Mouse (Mus musculus): ENCODE measurements at regions not wholly inside any gene's neighbourhood (a gene's known extent, or its start where the extent isn't known, plus 50 kb on each side); places are given as distances from the start of the nearest gene placed in this dataset.

DNA sequence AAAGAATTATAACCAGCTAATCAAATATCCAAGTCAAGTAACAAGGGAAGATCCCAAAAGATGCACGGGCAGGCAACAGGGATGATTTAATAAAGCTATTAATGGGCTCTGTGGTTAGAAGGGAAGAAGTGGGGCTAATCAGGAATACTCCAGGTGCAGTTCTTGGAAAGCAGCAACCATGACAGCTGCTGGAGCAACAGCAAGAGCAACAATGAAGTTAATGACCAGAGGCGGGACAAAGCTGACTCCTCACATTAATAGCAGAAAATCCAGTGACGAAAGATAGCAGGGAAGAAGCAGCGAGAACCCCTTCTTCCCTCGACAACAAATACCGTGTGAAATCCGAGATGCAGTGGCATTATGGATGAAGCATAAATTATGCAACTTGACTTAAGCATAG lies 89.9 kb upstream of the Plppr4 start:
- no peak overlapping the region for H3K9ac ChIP-seq (ENCODE audit: insufficient read depth, low read depth)
- dilution Hi-C loops (cut with MboI; ENCODE audit: extremely low pct_ligation_motif_present, extremely low pct_unique_long_range_greater_than_20kb, low sequenced_read_pairs), result no loop called here
- H3K4me3 ChIP-seq (replicated peaks in 1 of 3; ENCODE audit: low read depth in 2 of 3, low read length in 2 of 3, poor library complexity in 1 of 3), result no peak overlapping the region
- TF ChIP-seq POLR2AphosphoS2 (IDR thresholded peaks at IDR 0.05; ENCODE audit: low read depth, low read length) (no peak), RCOR1 (conservative IDR thresholded peaks at IDR 0.05; ENCODE audit: low read depth, low read length) (no peak), USF1 (IDR thresholded peaks at IDR 0.05; ENCODE audit: low read depth, low read length) (no peak), ZMIZ1 (IDR thresholded peaks at IDR 0.05; ENCODE audit: low read depth, low read length) (no peak), MAZ (IDR thresholded peaks at IDR 0.05; ENCODE audit: low read depth, low read length) (no peak), SIN3A (IDR thresholded peaks at IDR 0.05; ENCODE audit: low read length) (no peak), CHD1 (IDR thresholded peaks at IDR 0.05; ENCODE audit: low read depth, low read length) (no peak), MAX (IDR thresholded peaks at IDR 0.05; ENCODE audit: low read length) (no peak), ZKSCAN1 (IDR thresholded peaks at IDR 0.05; ENCODE audit: borderline replicate concordance, low read depth, low read length) (no peak), EP300 (IDR thresholded peaks at IDR 0.05; ENCODE audit: low read length) (no peak), JUN (IDR thresholded peaks at IDR 0.05; ENCODE audit: insufficient read depth, low read depth, low read length) (no peak), E2F4 (IDR thresholded peaks at IDR 0.05; ENCODE audit: insufficient replicate concordance, low read depth, low read length) (no peak), ZC3H11A (IDR thresholded peaks at IDR 0.05; ENCODE audit: low read depth, low read length) (no peak), ELF1 (IDR thresholded peaks at IDR 0.05; ENCODE audit: low read depth, low read length) (no peak), TBP (conservative IDR thresholded peaks at IDR 0.05; ENCODE audit: low read depth, low read length) (no peak), RAD21 (IDR thresholded peaks at IDR 0.05; ENCODE audit: low read depth, low read length) (no peak), MYC (IDR thresholded peaks at IDR 0.05; ENCODE audit: low read depth, low read length) (no peak), MAFK (IDR thresholded peaks at IDR 0.05; ENCODE audit: insufficient replicate concordance, low read length) (no peak), TCF12 (IDR thresholded peaks at IDR 0.05; ENCODE audit: low read depth, low read length) (no peak), NELFE (IDR thresholded peaks at IDR 0.05; ENCODE audit: low read depth, low read length) (no peak)
- no peaks in the 10 kb centered on the region for H3K27me3 ChIP-seq (replicated peaks)
- H3K4me1 ChIP-seq (ENCODE audit: control insufficient read depth in 1 of 2, insufficient read depth in 2 of 2), result no peaks in the 10 kb centered on the region
- no peak overlapping the region for H3K4me2 ChIP-seq (ENCODE audit: insufficient read depth, low read depth, poor library complexity, severe bottlenecking)
- H3K9me3 ChIP-seq (replicated peaks; ENCODE audit: low read length), result no peaks in the 10 kb centered on the region
- in situ Hi-C loops (cut with MboI; ENCODE audit: low pct_ligation_motif_present, low pct_unique_long_range_greater_than_20kb, low sequenced_read_pairs), result no loop called here
- no peaks in the 10 kb centered on the region for H3K79me2 ChIP-seq (replicated peaks; ENCODE audit: control insufficient read depth, extremely low read depth, insufficient read depth, poor library complexity, severe bottlenecking)
- no peak for DNase-seq (ENCODE audit: extremely low read depth)
- no peak overlapping the region for H3K27ac ChIP-seq (ENCODE audit: insufficient read depth, low read depth)
- H3K36me3 ChIP-seq (replicated peaks in 1 of 2; ENCODE audit: control insufficient read depth in 1 of 2, insufficient read depth in 1 of 2, low read length in 1 of 2), result no peaks in the 10 kb centered on the region

DNA sequence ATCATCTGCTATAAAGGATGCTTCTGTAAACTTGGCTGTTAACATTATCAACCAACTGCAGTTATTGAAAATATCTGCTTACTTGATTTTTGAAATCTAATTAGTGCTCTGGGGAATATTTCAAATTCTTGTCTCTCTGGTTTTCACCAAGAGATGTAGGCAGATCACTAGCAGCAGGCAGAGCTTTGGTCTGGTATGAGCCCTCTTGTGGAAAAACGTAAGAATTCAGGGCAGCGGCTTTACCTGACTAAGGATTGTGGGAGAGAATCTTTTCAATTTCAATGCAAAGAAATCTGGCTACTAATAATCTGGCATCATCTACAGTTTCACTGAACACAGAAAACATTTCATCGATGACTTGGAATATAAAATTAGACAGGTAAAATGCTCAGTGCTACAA lies 81.2 kb upstream of the Plppr4 start:
- Histone ChIP-seq H3K36me3 (replicated peaks in 1 of 2; ENCODE audit: control insufficient read depth in 1 of 2, insufficient read depth in 1 of 2, low read length in 1 of 2) (no peaks in the 10 kb centered on the region), H3K4me2 (ENCODE audit: insufficient read depth, low read depth, poor library complexity, severe bottlenecking) (0 out of 2 replicates have a peak overlapping the region, but pooled peaks have one; percentile 22), H3K27ac (ENCODE audit: insufficient read depth, low read depth) (no peak overlapping the region), H3K4me3 (replicated peaks in 1 of 3; ENCODE audit: low read depth in 2 of 3, low read length in 2 of 3, poor library complexity in 1 of 3) (no peak overlapping the region), H3K9me3 (replicated peaks; ENCODE audit: low read length) (no peaks in the 10 kb centered on the region), H3K27me3 (replicated peaks) (no peaks in the 10 kb centered on the region), H3K9ac (ENCODE audit: insufficient read depth, low read depth) (no peak overlapping the region), H3K79me2 (replicated peaks; ENCODE audit: control insufficient read depth, extremely low read depth, insufficient read depth, poor library complexity, severe bottlenecking) (no peaks in the 10 kb centered on the region), H3K4me1 (ENCODE audit: control insufficient read depth in 1 of 2, insufficient read depth in 2 of 2) (peaks cover 6% of the 10 kb centered on the region in 2 experiments)
- DNase-seq (ENCODE audit: extremely low read depth), result peak; percentile 2
- in situ Hi-C loops (cut with MboI; ENCODE audit: low pct_ligation_motif_present, low pct_unique_long_range_greater_than_20kb, low sequenced_read_pairs) (no loop called here), dilution Hi-C loops (cut with MboI; ENCODE audit: extremely low pct_ligation_motif_present, extremely low pct_unique_long_range_greater_than_20kb, low sequenced_read_pairs) (no loop called here)
- TF ChIP-seq NRF1 (IDR thresholded peaks at IDR 0.05; ENCODE audit: low read depth, low read length) (no peak), SMC3 (IDR thresholded peaks at IDR 0.05; ENCODE audit: low read depth, low read length) (peak; percentile 48), CTCF (conservative IDR thresholded peaks at IDR 0.05 in 1 of 2, IDR thresholded peaks at IDR 0.05 in 1 of 2; ENCODE audit: low read depth in 2 of 2, low read length in 2 of 2) (peak in 1 of 2 experiments; percentile 46; a peak in 2 of 4 replicates), JUN (IDR thresholded peaks at IDR 0.05; ENCODE audit: insufficient read depth, low read depth, low read length) (no peak), RAD21 (IDR thresholded peaks at IDR 0.05; ENCODE audit: low read depth, low read length) (peak; percentile 13), CHD2 (IDR thresholded peaks at IDR 0.05; ENCODE audit: low read length) (no peak), RCOR1 (conservative IDR thresholded peaks at IDR 0.05; ENCODE audit: low read depth, low read length) (no peak), MAZ (IDR thresholded peaks at IDR 0.05; ENCODE audit: low read depth, low read length) (no peak), KAT2A (IDR thresholded peaks at IDR 0.05; ENCODE audit: insufficient replicate concordance, low read length) (no peak)

Measured in CH12.LX (cell line).